Mouse (Mus musculus) frontal cortex, postnatal 14 days (tissue): Measurements from ENCODE around the gene Alox12e.

Experiments
- DNase-seq, 2 experiments: peaks; one replicate each; pipeline ENCODE4 v3.0.0; 2022; ENCODE audit warnings: low spot score in 2 of 2

Gene Alox12e

DNA sequence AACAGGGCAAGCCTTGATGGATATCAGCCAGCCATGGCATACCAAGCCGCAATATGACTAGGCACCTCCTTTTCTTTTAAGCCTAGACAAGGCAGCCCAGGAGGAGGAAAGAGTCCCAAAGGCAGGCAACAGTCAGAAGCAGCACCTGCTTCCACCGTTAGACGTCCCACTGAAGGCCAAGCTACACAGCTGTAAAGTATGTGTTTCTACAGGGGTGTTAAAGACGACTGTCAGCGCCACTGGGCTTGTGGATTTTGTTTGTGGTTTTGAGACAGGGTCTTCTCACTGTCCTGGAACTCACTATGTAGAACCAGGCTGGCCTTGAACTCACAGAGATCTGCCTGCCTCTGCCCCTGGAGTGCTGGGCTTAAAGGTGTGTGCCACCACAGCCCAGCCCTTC lies 36.7 kb downstream of the Alox12e start:
- no peak for DNase-seq

DNA sequence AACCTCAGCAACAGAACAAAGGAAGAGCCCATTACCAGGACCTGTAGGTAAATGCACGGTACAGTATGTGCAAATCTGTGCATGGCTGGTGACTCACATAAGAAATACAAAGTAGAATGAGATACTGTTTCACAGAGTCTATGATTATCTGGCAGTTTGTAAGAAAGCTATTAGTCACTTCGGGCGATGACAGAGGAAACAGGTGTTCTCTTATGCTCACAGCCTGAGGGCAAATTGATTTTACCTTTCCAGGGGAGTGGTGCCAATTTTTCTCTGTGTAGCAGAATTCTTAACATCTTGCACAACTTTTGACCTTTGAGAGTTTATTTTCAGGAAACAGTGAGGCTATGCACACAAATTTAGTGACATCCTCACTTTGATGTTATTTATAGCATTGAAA lies 37.7 kb downstream of the Alox12e start:
- DNase-seq: no peak

DNA sequence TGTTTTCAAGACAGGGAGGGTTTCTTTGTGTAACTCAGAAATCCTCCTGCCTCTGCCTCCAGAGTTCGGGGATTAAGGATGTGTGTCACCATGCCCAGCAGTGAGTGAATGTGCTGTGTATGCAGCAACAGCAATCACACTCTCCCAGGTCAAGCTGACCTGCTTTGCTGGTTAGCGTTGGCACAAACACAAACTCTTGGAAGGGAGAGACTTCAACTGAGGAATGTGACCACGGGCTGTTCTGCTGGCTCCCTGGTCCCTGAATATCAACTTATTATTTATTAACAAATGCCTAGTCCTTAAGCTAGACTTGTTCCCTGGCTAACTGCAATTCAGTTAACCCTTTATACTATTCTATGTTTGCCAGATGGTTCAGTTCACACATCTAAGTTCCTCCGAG lies 38.8 kb downstream of the Alox12e start:
- no peak for DNase-seq

DNA sequence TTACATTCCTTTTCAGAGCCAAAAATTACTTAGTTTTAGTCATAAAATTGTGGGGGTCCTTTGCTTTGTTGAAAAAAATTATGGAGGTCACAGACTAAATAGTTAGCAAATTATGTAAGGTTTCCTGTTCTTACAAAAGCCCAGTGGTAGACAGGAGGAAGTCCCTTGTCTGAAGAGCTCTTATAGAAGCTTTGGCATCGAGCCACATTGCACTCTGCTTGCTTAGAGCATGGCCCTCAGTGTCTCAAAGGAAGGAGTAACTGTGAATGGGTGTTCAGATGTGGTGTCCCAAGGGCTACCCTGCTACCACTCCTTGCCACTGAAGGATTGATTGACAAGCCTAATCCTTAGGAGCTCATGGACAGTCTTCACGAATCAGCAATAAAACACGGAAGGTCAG lies 42.0 kb downstream of the Alox12e start:
- DNase-seq: no peak

DNA sequence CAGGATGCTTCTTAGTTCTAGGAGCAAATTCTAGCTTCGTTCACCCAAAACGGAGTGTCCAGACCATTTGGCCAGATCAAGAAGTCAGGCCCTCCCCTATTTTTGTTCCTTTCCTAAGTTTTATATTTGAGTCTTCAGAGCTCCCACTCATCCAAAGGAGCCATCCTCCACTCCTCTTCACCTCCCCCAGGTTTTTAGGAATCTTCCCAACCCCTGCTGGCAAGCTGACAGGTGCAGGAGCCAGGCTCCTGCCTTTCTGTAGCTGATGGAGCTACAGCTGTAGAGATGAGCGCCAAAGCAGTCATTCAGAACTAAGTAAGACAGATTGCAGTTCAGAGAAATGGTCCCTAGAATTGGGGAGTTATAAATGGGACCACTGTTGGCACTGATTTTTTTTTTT lies 43.5 kb downstream of the Alox12e start:
- no peak for DNase-seq

DNA sequence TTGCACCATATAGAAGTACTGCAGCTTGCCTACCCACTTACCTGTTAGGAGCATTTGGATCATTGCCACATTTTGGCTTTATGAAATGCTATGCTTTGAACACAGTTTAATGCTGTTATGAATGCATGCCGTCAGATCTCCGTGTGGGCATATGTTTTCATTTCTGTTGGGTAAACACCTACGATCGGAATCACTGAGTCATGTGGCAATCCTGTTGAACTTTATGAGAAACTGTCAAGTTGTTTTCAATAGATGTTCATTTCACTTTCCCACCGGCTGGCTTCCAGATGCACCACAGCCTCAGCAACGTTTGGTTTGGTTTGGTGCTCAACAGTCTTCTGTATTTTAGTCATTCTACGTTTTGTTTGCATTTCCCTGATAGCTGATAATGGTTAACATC lies 50.8 kb downstream of the Alox12e start:
- no peak for DNase-seq

GRCm38 (mm10) chr11:70266405-70266804 lies 56.0 kb downstream of the Alox12e start:
- DNase-seq: no peak

DNA sequence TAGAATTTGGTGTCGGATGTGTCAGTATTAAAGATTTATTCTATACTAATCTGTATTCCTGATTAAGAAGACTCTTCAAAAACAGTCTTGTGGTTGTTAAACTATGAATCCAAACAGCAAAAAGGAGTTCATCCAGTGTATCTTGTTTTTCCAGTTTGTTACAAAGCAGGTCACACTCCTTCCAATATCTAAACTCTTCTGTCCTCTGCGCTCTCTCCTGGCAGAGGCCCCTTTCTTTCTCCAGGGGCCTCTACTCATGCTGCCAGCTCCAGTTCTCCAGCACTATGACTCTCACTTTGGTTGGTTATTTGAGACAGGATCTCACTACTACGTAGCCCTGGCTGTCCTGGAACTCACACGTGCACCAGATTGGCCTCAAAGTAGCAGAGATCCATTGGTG lies 56.6 kb downstream of the Alox12e start:
- no peak for DNase-seq
